In genomic region chr12:84180090-84180489, GRCm38 (mm10) we compare ENCODE assay signal across 9 mouse cellular contexts. TPM values are rescaled to one million over a fixed set of nuclear protein-coding genes. Genes with fewer than 3 reads are reported as not detected.
DNase-seq lines count a peak whose midpoint lies in the region; ATAC-seq and TF ChIP-seq lines count a peak whose summit lies in the region.
"Had no signal": no experiment of that assay in that cellular context is flagged by ENCODE, and none has a peak within 500 bp of the region (broad histone marks: within the 10 kb centered on the region; RNA-seq: fewer than 3 reads in every experiment).

No protein-coding gene starts in this region.

- H3K27ac ChIP-seq in hindbrain, embryonic 12.5 days, result peak overlapping the region; percentile 8; the same call in 1 of the 2 replicates
- H3K27ac ChIP-seq in hindbrain, embryonic 16.5 days (ENCODE audit: low read depth, low read length), result no peak overlapping the region; the same call in 1 of the 2 replicates
- H3K27ac ChIP-seq in intestine, postnatal 0 days (ENCODE audit: low read depth, low read length), result peak overlapping the region; percentile 81

- peaks cover 59% of the 10 kb centered on the region for H3K4me1 ChIP-seq in hindbrain, embryonic 12.5 days
- H3K4me1 ChIP-seq in hindbrain, embryonic 16.5 days (ENCODE audit: control insufficient read depth, insufficient read depth, low read depth, low read length), result peaks cover 41% of the 10 kb centered on the region
- peaks cover 65% of the 10 kb centered on the region for H3K4me1 ChIP-seq in intestine, postnatal 0 days (replicated peaks; ENCODE audit: control insufficient read depth, insufficient read depth, low read length)

- 65% methylated on average over 3 of the region's 3 CpGs for WGBS in hindbrain, embryonic 12.5 days
- 54% methylated on average over 3 of the region's 3 CpGs for WGBS in hindbrain, embryonic 16.5 days
- 32% methylated on average over 3 of the region's 3 CpGs for WGBS in intestine, postnatal 0 days

- no peak for ATAC-seq in hindbrain, embryonic 12.5 days (ENCODE audit: low FRiP score)
- ATAC-seq in hindbrain, embryonic 16.5 days, result no peak
- ATAC-seq in intestine, postnatal 0 days, result no peak
- ATAC-seq: Patski had no signal

- H3K4me3 ChIP-seq in hindbrain, embryonic 12.5 days, result no peak overlapping the region
- H3K4me3 ChIP-seq in hindbrain, embryonic 16.5 days (ENCODE audit: low read length), result no peak overlapping the region
- no peak overlapping the region for H3K4me3 ChIP-seq in intestine, postnatal 0 days (ENCODE audit: low read depth, low read length)

- H3K9me3 ChIP-seq in hindbrain, embryonic 12.5 days (replicated peaks), result no peaks in the 10 kb centered on the region
- no peaks in the 10 kb centered on the region for H3K9me3 ChIP-seq in hindbrain, embryonic 16.5 days (ENCODE audit: control insufficient read depth, low read length)
- no peaks in the 10 kb centered on the region for H3K9me3 ChIP-seq in intestine, postnatal 0 days (ENCODE audit: control insufficient read depth)

- peak; percentile 2 for DNase-seq in right cerebral cortex, postnatal 14 days
- no peak for DNase-seq in right cerebral cortex, adult 18-20 months
- DNase-seq in ovary, adult 18-20 months (ENCODE audit: low spot score), result no peak
- DNase-seq in thymus, postnatal 25 days, result no peak
- DNase-seq: thymus, postnatal 36 days had no signal

- H3K4me2 ChIP-seq in hindbrain, embryonic 12.5 days (replicated peaks), result no peak overlapping the region
- no peak overlapping the region for H3K4me2 ChIP-seq in hindbrain, embryonic 16.5 days (ENCODE audit: low read length)
- peak overlapping the region; percentile 21; the same call in 1 of the 2 replicates for H3K4me2 ChIP-seq in intestine, postnatal 0 days (replicated peaks; ENCODE audit: low read depth)

- no peaks in the 10 kb centered on the region for H3K36me3 ChIP-seq in hindbrain, embryonic 12.5 days
- no peaks in the 10 kb centered on the region for H3K36me3 ChIP-seq in hindbrain, embryonic 16.5 days (ENCODE audit: control insufficient read depth, insufficient read depth, low read length)
- H3K36me3 ChIP-seq in intestine, postnatal 0 days (ENCODE audit: control insufficient read depth, insufficient read depth), result no peaks in the 10 kb centered on the region

- no peak for TF ChIP-seq CTCF in intestine, postnatal 0 days (IDR thresholded peaks at IDR 0.05; ENCODE audit: low read depth)

- no peak overlapping the region for H3K9ac ChIP-seq in hindbrain, embryonic 12.5 days
- no peak overlapping the region; the same call in 1 of the 2 replicates for H3K9ac ChIP-seq in hindbrain, embryonic 16.5 days (ENCODE audit: low read depth, low read length)
- H3K9ac ChIP-seq in intestine, postnatal 0 days (ENCODE audit: low read depth, low read length), result 0 out of 2 replicates have a peak overlapping the region, but pooled peaks have one; percentile 18

- H3K27me3 ChIP-seq in hindbrain, embryonic 12.5 days, result no peaks in the 10 kb centered on the region
- no peaks in the 10 kb centered on the region for H3K27me3 ChIP-seq in hindbrain, embryonic 16.5 days (replicated peaks; ENCODE audit: control insufficient read depth, insufficient read depth, low read length)
- H3K27me3 ChIP-seq in intestine, postnatal 0 days (replicated peaks; ENCODE audit: control insufficient read depth, insufficient read depth, low read length), result no peaks in the 10 kb centered on the region
- H3K27me3 ChIP-seq: Patski had no signal

RNA-seq across cellular contexts. Expression of gene Pnma1, which starts 31.8 kb away (rescaled TPM):
- polyA plus RNA-seq in hindbrain, embryonic 12.5 days (2016; fragmentation: Nextera tagmentation; extraction: Ambion mirVana), result 3.8 and 4.2 TPM in 2 replicates
- 4.7 and 4.8 TPM in 2 replicates for polyA plus RNA-seq in hindbrain, embryonic 16.5 days (2015; fragmentation: Nextera tagmentation; extraction: Ambion mirVana)
- polyA plus RNA-seq in intestine, postnatal 0 days (2015; fragmentation: Nextera tagmentation; extraction: Ambion mirVana), result 0.30 and 0.43 TPM in 2 replicates

RNA-seq across cellular contexts. Expression of gene Elmsan1, which starts 38.6 kb away (rescaled TPM):
- polyA plus RNA-seq in hindbrain, embryonic 12.5 days (2016; fragmentation: Nextera tagmentation; extraction: Ambion mirVana), result 7.2 and 8.0 TPM in 2 replicates
- polyA plus RNA-seq in hindbrain, embryonic 16.5 days (2015; fragmentation: Nextera tagmentation; extraction: Ambion mirVana), result 3.1 and 4.3 TPM in 2 replicates
- 4.4 and 4.9 TPM in 2 replicates for polyA plus RNA-seq in intestine, postnatal 0 days (2015; fragmentation: Nextera tagmentation; extraction: Ambion mirVana)
